Mouse (Mus musculus) layer of hippocampus, adult 2 months (tissue): ENCODE data around the gene Cmklr1. TPM values are rescaled to one million over a fixed set of nuclear protein-coding genes. Genes with fewer than 3 reads are reported as not detected.

Source experiments
- DNase-seq, 2 experiments: peaks; one replicate each; pipeline ENCODE4 v3.0.0; 2022; ENCODE audit warnings: low spot score in 2 of 2
- H3K27ac ChIP-seq: fragments of 200-600 bp; 2 replicates; pipeline ENCODE4 v1.8.1; 2022
- H3K4me3 ChIP-seq: fragments of 200-600 bp; 2 replicates; pipeline ENCODE4 v1.8.1; 2022; ENCODE audit warnings: mild to moderate bottlenecking
- CTCF ChIP-seq: fragments of 200-600 bp; conservative IDR thresholded peaks from 2 replicates; pipeline ENCODE4 v1.8.1; 2022; ENCODE audit warnings: antibody characterized with exemption, mild to moderate bottlenecking, moderate library complexity
- total RNA-seq, 2 experiments: library from RNA; stranded (reverse); gene quantifications; 2 replicates each; pipeline ENCODE4 v1.2.3; 2021

Gene Cmklr1
- total RNA-seq, 2 experiments from 2014 or later, result 3.3 to 4.5 TPM

GRCm38 (mm10) chr5:113607941-113608431, 42.2 kb downstream of the Cmklr1 start:
- TF ChIP-seq CTCF, result no peak
- peak overlapping the region; percentile 46; the same call in 1 of the 2 replicates for H3K27ac ChIP-seq
- DNase-seq, result no peak
- H3K4me3 ChIP-seq, result no peak overlapping the region

DNA sequence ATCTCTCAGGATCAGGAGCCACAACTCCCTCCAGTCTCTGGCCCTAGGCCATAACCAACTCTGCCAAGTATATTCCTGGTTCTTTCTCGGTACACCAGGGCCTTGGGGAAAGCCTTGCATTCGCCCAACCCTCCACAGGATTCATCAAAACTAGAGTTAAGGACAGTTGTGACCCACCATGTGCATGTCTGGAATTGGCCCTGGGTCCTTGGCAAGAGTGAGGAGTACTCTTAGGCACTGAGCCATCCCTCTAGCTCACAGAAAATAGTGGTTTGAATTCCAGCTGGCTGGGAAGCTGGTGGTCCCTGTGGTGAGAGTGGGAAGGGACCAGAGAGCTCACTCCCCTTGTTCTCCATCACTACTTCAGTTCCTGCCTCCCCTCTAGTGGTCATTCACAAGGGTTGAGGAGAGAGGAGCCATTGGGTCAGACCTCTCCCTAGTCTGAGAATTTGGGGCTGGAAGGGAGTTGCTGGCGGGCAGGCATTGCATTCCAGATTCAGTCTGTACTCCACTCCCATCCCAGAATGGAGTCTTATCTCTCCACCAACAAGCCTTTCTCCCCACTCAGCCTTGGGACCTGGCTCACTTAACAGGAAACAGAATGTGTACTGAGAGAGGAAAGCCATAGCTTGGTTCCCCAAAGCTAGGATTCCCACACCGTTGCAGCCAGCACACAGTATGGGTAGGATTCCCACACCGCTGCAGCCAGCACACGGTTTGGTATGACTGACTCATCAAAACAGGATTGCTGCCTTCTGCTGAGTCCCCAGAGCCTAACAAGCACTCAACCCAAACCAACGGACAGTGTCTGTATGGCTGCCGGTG, 43.1 kb downstream of the Cmklr1 start:
- no peak overlapping the region for H3K4me3 ChIP-seq
- DNase-seq, result no peak
- H3K27ac ChIP-seq, result peak overlapping the region; percentile 46; the same call in 1 of the 2 replicates
- TF ChIP-seq CTCF, result 0 out of 2 replicates have a peak, but pooled peaks have one; percentile 6

DNA sequence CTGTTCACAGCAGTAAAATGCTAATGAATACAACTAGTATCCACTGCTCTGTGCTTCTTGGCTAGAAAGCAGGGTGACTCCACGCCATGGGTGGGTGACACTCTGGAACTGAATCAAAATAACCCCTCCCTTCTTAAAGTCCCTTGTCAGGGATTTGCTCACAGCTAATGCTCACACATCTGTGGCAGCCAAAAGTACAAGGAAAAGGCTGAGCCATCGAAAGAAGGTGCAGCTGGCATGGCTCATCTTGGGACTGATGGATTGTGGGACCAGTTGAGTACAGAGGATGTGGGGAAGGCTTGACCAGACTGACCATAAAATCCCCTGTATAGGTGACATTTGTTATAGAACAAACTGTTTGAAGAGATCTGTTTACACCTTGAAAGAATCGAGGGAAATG, 44.1 kb downstream of the Cmklr1 start:
- TF ChIP-seq CTCF, result no peak
- no peak for DNase-seq
- H3K4me3 ChIP-seq, result no peak overlapping the region
- no peak overlapping the region for H3K27ac ChIP-seq

DNA sequence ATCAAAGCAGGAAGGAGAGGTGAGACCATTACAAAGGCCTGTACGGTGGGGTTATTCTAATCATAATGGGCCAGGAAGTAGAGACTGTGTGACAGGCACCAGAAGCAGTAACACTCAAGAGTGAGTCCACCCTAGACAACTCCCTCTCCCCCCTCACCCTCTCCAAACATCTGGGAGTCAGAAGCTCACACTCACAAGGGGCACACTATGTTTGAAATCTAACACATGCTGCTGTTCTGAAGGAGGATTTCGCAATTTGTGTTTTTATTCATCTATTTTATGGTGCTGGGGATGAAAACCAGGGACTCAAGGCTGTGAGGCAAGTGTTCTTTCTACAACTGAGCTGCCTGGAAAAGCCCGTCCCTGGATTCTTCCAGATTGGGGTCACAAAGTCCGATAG, 45.5 kb downstream of the Cmklr1 start:
- TF ChIP-seq CTCF, result no peak
- Histone ChIP-seq H3K27ac (no peak overlapping the region), H3K4me3 (no peak overlapping the region)
- no peak for DNase-seq

- no peak for TF ChIP-seq CTCF
- H3K27ac ChIP-seq, result no peak overlapping the region
- no peak for DNase-seq
- no peak overlapping the region for H3K4me3 ChIP-seq
Measured at GRCm38 (mm10) chr5:113603471-113603870, 46.8 kb downstream of the Cmklr1 start.

- TF ChIP-seq CTCF, result no peak
- Histone ChIP-seq H3K27ac (no peak overlapping the region), H3K4me3 (no peak overlapping the region)
- no peak for DNase-seq
Measured at GRCm38 (mm10) chr5:113600803-113601202, 49.4 kb downstream of the Cmklr1 start.

GRCm38 (mm10) chr5:113600181-113600580, 50.0 kb downstream of the Cmklr1 start:
- Histone ChIP-seq H3K27ac (no peak overlapping the region), H3K4me3 (no peak overlapping the region)
- no peak for DNase-seq
- TF ChIP-seq CTCF, result no peak

- Histone ChIP-seq H3K4me3 (no peak overlapping the region), H3K27ac (no peak overlapping the region)
- TF ChIP-seq CTCF, result no peak
- DNase-seq, result no peak
Measured at GRCm38 (mm10) chr5:113596780-113597353, 53.4 kb downstream of the Cmklr1 start.

- TF ChIP-seq CTCF, result no peak
- Histone ChIP-seq H3K4me3 (no peak overlapping the region), H3K27ac (no peak overlapping the region)
- no peak for DNase-seq
Measured at GRCm38 (mm10) chr5:113596252-113596651, 54.0 kb downstream of the Cmklr1 start.

GRCm38 (mm10) chr5:113593911-113594705, 56.1 kb downstream of the Cmklr1 start:
- TF ChIP-seq CTCF, result no peak
- no peak overlapping the region for H3K4me3 ChIP-seq
- DNase-seq, result no peak
- no peak overlapping the region for H3K27ac ChIP-seq

DNA sequence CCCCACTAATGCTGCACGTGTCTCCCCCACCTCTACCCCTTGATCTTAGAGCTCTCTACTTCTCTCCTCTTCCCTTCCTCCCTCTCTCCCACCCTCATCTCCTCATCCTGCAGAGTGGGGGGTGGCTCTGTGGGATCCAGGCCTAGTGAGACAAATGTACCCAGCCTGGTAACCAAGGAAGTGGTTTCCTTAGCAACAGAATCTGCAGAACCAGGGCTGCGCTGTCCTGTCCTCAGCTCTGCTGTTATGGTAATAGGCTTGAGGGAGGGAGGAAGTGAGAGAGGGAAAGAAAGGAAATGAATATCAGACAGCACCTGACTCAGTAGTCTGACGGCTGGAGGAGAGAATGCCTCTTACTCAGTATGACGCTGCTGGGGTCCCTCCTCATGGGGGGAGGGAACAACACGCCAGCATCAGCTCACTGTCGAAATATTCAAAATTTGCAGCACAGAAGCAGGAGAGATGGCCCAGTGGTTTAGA, 58.4 kb downstream of the Cmklr1 start:
- H3K4me3 ChIP-seq, result no peak overlapping the region
- peak overlapping the region; percentile 93 for H3K27ac ChIP-seq
- peak; percentile 81 to 93 for DNase-seq
- no peak for TF ChIP-seq CTCF

- TF ChIP-seq CTCF, result no peak
- Histone ChIP-seq H3K27ac (peak overlapping the region; percentile 93), H3K4me3 (no peak overlapping the region)
- no peak for DNase-seq
Measured at GRCm38 (mm10) chr5:113591166-113591565, 59.1 kb downstream of the Cmklr1 start.
